ENCODE assay signal across 9 mouse cellular contexts in genomic region chr4:134557626-134558249, GRCm38 (mm10). TPM values are rescaled to one million over a fixed set of nuclear protein-coding genes. Genes with fewer than 3 reads are reported as not detected.
DNase-seq lines count a peak whose midpoint lies in the region; ATAC-seq and TF ChIP-seq lines count a peak whose summit lies in the region.
"Had no signal": no experiment of that assay in that cellular context is flagged by ENCODE, and none has a peak within 500 bp of the region (broad histone marks: within the 10 kb centered on the region; RNA-seq: fewer than 3 reads in every experiment).

No protein-coding gene starts in this region.

- peaks cover 4% of the 10 kb centered on the region; the same call in 1 of the 2 replicates for H3K36me3 ChIP-seq in hindbrain, embryonic 10.5 days
- H3K36me3 ChIP-seq in hindbrain, embryonic 11.5 days (ENCODE audit: control insufficient read depth, insufficient read depth, low read length): no peaks in the 10 kb centered on the region
- peaks cover 0 to 4% of the 10 kb centered on the region in 2 experiments; a peak in 1 of 4 replicates for H3K36me3 ChIP-seq in MEL (ENCODE audit: control insufficient read depth in 1 of 2, insufficient read depth in 2 of 2, low read length in 2 of 2)
- no peaks in the 10 kb centered on the region for H3K36me3 ChIP-seq in embryonic facial prominence, embryonic 13.5 days
- H3K36me3 ChIP-seq in liver, postnatal 0 days (replicated peaks; ENCODE audit: insufficient read depth, low read length): no peaks in the 10 kb centered on the region
- H3K36me3 ChIP-seq: liver, embryonic 13.5 days had no signal

- H3K9me3 ChIP-seq in hindbrain, embryonic 10.5 days: no peaks in the 10 kb centered on the region
- no peaks in the 10 kb centered on the region for H3K9me3 ChIP-seq in hindbrain, embryonic 11.5 days (ENCODE audit: control insufficient read depth, low read length)
- no peaks in the 10 kb centered on the region for H3K9me3 ChIP-seq in MEL (replicated peaks; ENCODE audit: insufficient read depth, low read length)
- H3K9me3 ChIP-seq in embryonic facial prominence, embryonic 13.5 days: no peaks in the 10 kb centered on the region
- H3K9me3 ChIP-seq in liver, postnatal 0 days (ENCODE audit: low read length): no peaks in the 10 kb centered on the region
- H3K9me3 ChIP-seq: liver, embryonic 13.5 days had no signal

- H3K4me3 ChIP-seq in hindbrain, embryonic 10.5 days: no peak overlapping the region
- H3K4me3 ChIP-seq in hindbrain, embryonic 11.5 days (ENCODE audit: low read depth, low read length): no peak overlapping the region
- H3K4me3 ChIP-seq in MEL (ENCODE audit: control insufficient read depth in 1 of 2, insufficient read depth in 1 of 2, low read depth in 2 of 2, low read length in 2 of 2): peak overlapping the region; percentile 46 to 87
- no peak overlapping the region for H3K4me3 ChIP-seq in embryonic facial prominence, embryonic 13.5 days
- no peak overlapping the region for H3K4me3 ChIP-seq in liver, postnatal 0 days (ENCODE audit: low read depth, low read length)
- H3K4me3 ChIP-seq: liver, embryonic 13.5 days had no signal

- H3K27ac ChIP-seq in hindbrain, embryonic 10.5 days: peak overlapping the region; percentile 62; the same call in 1 of the 2 replicates
- no peak overlapping the region for H3K27ac ChIP-seq in hindbrain, embryonic 11.5 days (ENCODE audit: low read depth, low read length)
- peak overlapping the region; percentile 64 for H3K27ac ChIP-seq in MEL (ENCODE audit: control insufficient read depth, low read depth, low read length)
- H3K27ac ChIP-seq in embryonic facial prominence, embryonic 13.5 days: peak overlapping the region; percentile 41
- peak overlapping the region; percentile 69; the same call in 1 of the 2 replicates for H3K27ac ChIP-seq in liver, postnatal 0 days (ENCODE audit: low read depth)
- H3K27ac ChIP-seq: liver, embryonic 13.5 days had no signal

- 14% methylated on average over 16 of the region's 16 CpGs for WGBS in hindbrain, embryonic 10.5 days
- 16% methylated on average over 16 of the region's 16 CpGs for WGBS in hindbrain, embryonic 11.5 days
- 11% methylated on average over 16 of the region's 16 CpGs for WGBS in embryonic facial prominence, embryonic 13.5 days
- 15% methylated on average over 15 of the region's 16 CpGs for WGBS in liver, postnatal 0 days (ENCODE audit: insufficient replicate concordance)

- no peak overlapping the region for H3K4me2 ChIP-seq in hindbrain, embryonic 11.5 days (replicated peaks; ENCODE audit: low read depth, low read length)
- H3K4me2 ChIP-seq in embryonic facial prominence, embryonic 13.5 days: peak overlapping the region; percentile 1; the same call in 1 of the 2 replicates
- H3K4me2 ChIP-seq in liver, postnatal 0 days (ENCODE audit: low read depth, low read length): peak overlapping the region; percentile 33; the same call in 1 of the 2 replicates
- H3K4me2 ChIP-seq: liver, embryonic 13.5 days had no signal

- no peak overlapping the region for H3K9ac ChIP-seq in hindbrain, embryonic 11.5 days (ENCODE audit: low read depth, low read length)
- H3K9ac ChIP-seq in MEL (ENCODE audit: control insufficient read depth, low read depth, low read length, poor library complexity, severe bottlenecking): peak overlapping the region; percentile 68
- H3K9ac ChIP-seq in embryonic facial prominence, embryonic 13.5 days: peak overlapping the region; percentile 51; the same call in 1 of the 2 replicates
- no peak overlapping the region for H3K9ac ChIP-seq in liver, postnatal 0 days (replicated peaks)
- H3K9ac ChIP-seq: liver, embryonic 13.5 days had no signal

- peak; percentile 54 for DNase-seq in hindbrain, embryonic 10.5 days (ENCODE audit: low spot score)
- no peak for DNase-seq in hindbrain, embryonic 11.5 days (ENCODE audit: low spot score)
- peak; percentile 75 for DNase-seq in MEL (ENCODE audit: low read depth, low spot score)
- peak; percentile 66 for DNase-seq in liver, postnatal 0 days
- DNase-seq in urinary bladder, postnatal 14 days (ENCODE audit: low spot score): no peak
- DNase-seq in urinary bladder, postnatal 25 days (ENCODE audit: low spot score): no peak
- no peak for DNase-seq in urinary bladder, postnatal 36 days (ENCODE audit: low spot score in 2 of 2)
- DNase-seq: liver, embryonic 13.5 days had no signal

- TF ChIP-seq CTCF in MEL (IDR thresholded peaks at IDR 0.05 in 2 of 3, conservative IDR thresholded peaks at IDR 0.05 in 1 of 3; ENCODE audit: control insufficient read depth in 1 of 3, insufficient read depth in 1 of 3, low read depth in 2 of 3, low read length in 3 of 3, poor library complexity in 1 of 3, severe bottlenecking in 1 of 3): peak in 1 of 3 experiments; percentile 22; a peak in 3 of 6 replicates
- 0 out of 2 replicates have a peak, but pooled peaks have one; percentile 8 for TF ChIP-seq CTCF in liver, postnatal 0 days (IDR thresholded peaks at IDR 0.05; ENCODE audit: low read depth)

- peaks cover 25% of the 10 kb centered on the region for H3K4me1 ChIP-seq in hindbrain, embryonic 10.5 days (replicated peaks)
- no peaks in the 10 kb centered on the region for H3K4me1 ChIP-seq in hindbrain, embryonic 11.5 days (replicated peaks; ENCODE audit: control insufficient read depth, insufficient read depth, low read length)
- H3K4me1 ChIP-seq in MEL (ENCODE audit: control insufficient read depth in 1 of 2, insufficient read depth in 2 of 2, low read length in 2 of 2): peaks cover 2 to 7% of the 10 kb centered on the region in 2 experiments
- H3K4me1 ChIP-seq in embryonic facial prominence, embryonic 13.5 days: peaks cover 13% of the 10 kb centered on the region
- peaks cover 5% of the 10 kb centered on the region; the same call in 1 of the 2 replicates for H3K4me1 ChIP-seq in liver, postnatal 0 days (ENCODE audit: insufficient read depth)

- no peak for TF ChIP-seq POLR2A in MEL (IDR thresholded peaks at IDR 0.05; ENCODE audit: control insufficient read depth in 1 of 2, insufficient read depth in 1 of 2, low read depth in 1 of 2, low read length in 2 of 2, poor library complexity in 1 of 2)

- TF ChIP-seq RAD21 in MEL (IDR thresholded peaks at IDR 0.05; ENCODE audit: low read depth, low read length): no peak

- ATAC-seq in hindbrain, embryonic 11.5 days (ENCODE audit: low FRiP score): no peak
- no peak for ATAC-seq in embryonic facial prominence, embryonic 13.5 days (ENCODE audit: insufficient number of reproducible peaks, insufficient read depth, low FRiP score, low TSS enrichment, low read depth)
- no peak for ATAC-seq in liver, postnatal 0 days

- TF ChIP-seq EP300 in MEL (IDR thresholded peaks at IDR 0.05; ENCODE audit: low read depth in 1 of 2, low read length in 2 of 2): peak in 1 of 2 experiments; percentile 32; a peak in 1 of 4 replicates
- no peak for TF ChIP-seq EP300 in liver, postnatal 0 days (IDR thresholded peaks at IDR 0.05; ENCODE audit: low read depth)

- no peaks in the 10 kb centered on the region for H3K27me3 ChIP-seq in hindbrain, embryonic 10.5 days (ENCODE audit: insufficient read depth, poor library complexity, severe bottlenecking)
- no peaks in the 10 kb centered on the region for H3K27me3 ChIP-seq in hindbrain, embryonic 11.5 days (ENCODE audit: control insufficient read depth, insufficient read depth, low read length)
- H3K27me3 ChIP-seq in MEL (ENCODE audit: control insufficient read depth in 1 of 2, insufficient read depth in 2 of 2, low read length in 2 of 2): no peaks in the 10 kb centered on the region
- no peaks in the 10 kb centered on the region for H3K27me3 ChIP-seq in embryonic facial prominence, embryonic 13.5 days
- H3K27me3 ChIP-seq in liver, postnatal 0 days (ENCODE audit: insufficient read depth, low read length): no peaks in the 10 kb centered on the region
- H3K27me3 ChIP-seq: liver, embryonic 13.5 days had no signal

- no peaks in the 10 kb centered on the region for H3K79me2 ChIP-seq in MEL (ENCODE audit: control insufficient read depth, insufficient read depth, low read length, poor library complexity)

TF ChIP-seq in MEL, 35 proteins besides CTCF, POLR2A, EP300 and RAD21 (continues in another document):
- TF ChIP-seq SIN3A (IDR thresholded peaks at IDR 0.05; ENCODE audit: low read length) (peak; percentile 61; the same call in 1 of the 2 replicates), MYB (IDR thresholded peaks at IDR 0.05; ENCODE audit: low read depth, low read length) (0 out of 2 replicates have a peak, but pooled peaks have one; percentile 32), MAX (IDR thresholded peaks at IDR 0.05; ENCODE audit: low read length) (0 out of 2 replicates have a peak, but pooled peaks have one; percentile 38), SMC3 (IDR thresholded peaks at IDR 0.05; ENCODE audit: low read depth, low read length) (no peak)

RNA-seq across cellular contexts. Expression of gene Selenon, which starts 5.8 kb away (rescaled TPM):
- 8.6 and 10.3 TPM in 2 replicates for polyA plus RNA-seq in hindbrain, embryonic 10.5 days (2016; fragmentation: Nextera tagmentation; extraction: Ambion mirVana)
- 16.7 and 22.7 TPM in 2 replicates for polyA plus RNA-seq in hindbrain, embryonic 11.5 days (2014; fragmentation: Nextera tagmentation; extraction: Ambion mirVana)
- total RNA-seq in MEL (2012; rRNA removed): 2.2 and 2.9 TPM in 2 replicates
- polyA plus RNA-seq in MEL (2012; ENCODE audit: insufficient read depth in 1 of 2, insufficient read length in 2 of 2, low read depth in 1 of 2, low replicate concordance in 2 of 2, missing spikeins in 1 of 2): 10 to 100 TPM in 1 of 2 experiments, not detected in 1; 16.3 TPM
- polyA plus RNA-seq in embryonic facial prominence, embryonic 13.5 days (2015; fragmentation: Nextera tagmentation; extraction: Ambion mirVana): 15.4 and 16.2 TPM in 2 replicates
- polyA plus RNA-seq in liver, postnatal 0 days (2015; fragmentation: Nextera tagmentation; extraction: Ambion mirVana): 2.8 TPM in 2 replicates

RNA-seq across cellular contexts. Expression of gene Mtfr1l, which starts 22.6 kb away (rescaled TPM):
- 115 and 125 TPM in 2 replicates for polyA plus RNA-seq in hindbrain, embryonic 10.5 days (2016; fragmentation: Nextera tagmentation; extraction: Ambion mirVana)
- polyA plus RNA-seq in hindbrain, embryonic 11.5 days (2014; fragmentation: Nextera tagmentation; extraction: Ambion mirVana): 136 and 138 TPM in 2 replicates
- 44.3 and 52.0 TPM in 2 replicates for total RNA-seq in MEL (2012; rRNA removed)
- polyA plus RNA-seq in MEL (2012; ENCODE audit: insufficient read depth in 1 of 2, insufficient read length in 2 of 2, low read depth in 1 of 2, low replicate concordance in 2 of 2, missing spikeins in 1 of 2): 10 to 100 TPM in 1 of 2 experiments, not detected in 1; 88.3 TPM
- polyA plus RNA-seq in embryonic facial prominence, embryonic 13.5 days (2015; fragmentation: Nextera tagmentation; extraction: Ambion mirVana): 129 and 130 TPM in 2 replicates
- 56.9 and 60.3 TPM in 2 replicates for polyA plus RNA-seq in liver, postnatal 0 days (2015; fragmentation: Nextera tagmentation; extraction: Ambion mirVana)

RNA-seq across cellular contexts. Expression of gene Aunip, which starts 46.9 kb away (rescaled TPM):
- 19.3 and 25.9 TPM in 2 replicates for polyA plus RNA-seq in hindbrain, embryonic 10.5 days (2016; fragmentation: Nextera tagmentation; extraction: Ambion mirVana)
- polyA plus RNA-seq in hindbrain, embryonic 11.5 days (2014; fragmentation: Nextera tagmentation; extraction: Ambion mirVana): 4.4 and 6.1 TPM in 2 replicates
- 12.8 and 14.9 TPM in 2 replicates for total RNA-seq in MEL (2012; rRNA removed)
- polyA plus RNA-seq in MEL (2012; ENCODE audit: insufficient read depth in 1 of 2, insufficient read length in 2 of 2, low read depth in 1 of 2, low replicate concordance in 2 of 2, missing spikeins in 1 of 2): 10 to 100 TPM in 1 of 2 experiments, not detected in 1; 20.6 TPM
- 10.6 and 11.7 TPM in 2 replicates for polyA plus RNA-seq in embryonic facial prominence, embryonic 13.5 days (2015; fragmentation: Nextera tagmentation; extraction: Ambion mirVana)
- polyA plus RNA-seq in liver, postnatal 0 days (2015; fragmentation: Nextera tagmentation; extraction: Ambion mirVana): 6.9 and 7.1 TPM in 2 replicates

Comparison
In these comparisons a context has a peak if more than half of its experiments do, and no peak if none do; other contexts are left out.
1. DNase-seq: peak in hindbrain, embryonic 10.5 days (single experiment), MEL (single experiment) and liver, postnatal 0 days (single experiment); none in hindbrain, embryonic 11.5 days (single experiment), urinary bladder, postnatal 14 days (single experiment), urinary bladder, postnatal 25 days (single experiment) and urinary bladder, postnatal 36 days (0 of 2).
2. H3K4me3 ChIP-seq: peak in MEL (2 of 2); none in hindbrain, embryonic 10.5 days (single experiment), hindbrain, embryonic 11.5 days (single experiment), embryonic facial prominence, embryonic 13.5 days (single experiment) and liver, postnatal 0 days (single experiment).
3. H3K9ac ChIP-seq: peak in MEL (single experiment) and embryonic facial prominence, embryonic 13.5 days (single experiment); none in hindbrain, embryonic 11.5 days (single experiment) and liver, postnatal 0 days (single experiment).